Mouse (Mus musculus) ES-Bruce4 (cell line): Measurements from ENCODE around the gene Cd81.

ENCODE experiments used
- CTCF ChIP-seq: IDR thresholded peaks from one replicate; pipeline ENCODE4 v1.8.1; 2011; ENCODE audit warnings: low read depth, low read length
- EP300 ChIP-seq: IDR thresholded peaks from 2 replicates; pipeline ENCODE4 v1.6.1; 2011; ENCODE audit warnings: low read depth, low read length; ENCODE audit not compliant: insufficient read depth
- POLR2A ChIP-seq: IDR thresholded peaks from one replicate; pipeline ENCODE4 v1.8.1; 2011; ENCODE audit warnings: low read length; ENCODE audit not compliant: insufficient read depth

- no peak for TF ChIP-seq EP300
- no peak for TF ChIP-seq POLR2A
- no peak for TF ChIP-seq CTCF
These were observed 11.3 kb upstream of the Cd81 start for GRCm38 (mm10) chr7:143041138-143041822.
